Mouse (Mus musculus) left cerebral cortex, postnatal 14 days (tissue): Measurements from ENCODE around the gene Scg2. TPM values are rescaled to one million over a fixed set of nuclear protein-coding genes. Genes with fewer than 3 reads are reported as not detected.
A peak's percentile ranks its signal among the peaks of the same experiment; 100 is the strongest.

Experiments used
- DNase-seq, 2 experiments: peaks; one replicate each; pipeline ENCODE4 v3.0.0; 2021 to 2022; ENCODE audit warnings: low spot score in 2 of 2, mixed read lengths in 1 of 2
- intact Hi-C: fragments of 180-260 bp; cut with DNase I; formaldehyde crosslinking; loops from one replicate; pipeline ENCODE4 v1.15.1; 2025
- long read RNA-seq, 2 experiments: library from polyadenylated mRNA; stranded (forward); transcript quantifications; one replicate each; pipeline ENCODE4 v2.0.0; 2021
- total RNA-seq, 2 experiments: library from RNA; stranded (reverse); gene quantifications; 2 replicates each; pipeline ENCODE4 v1.2.3; 2021

Gene Scg2
- total RNA-seq = 100 to 1,000 TPM; 139 to 165 TPM
- long read RNA-seq, experiment 1, transcript Scg2-202 (3 exons, 2,317 nt) = minor isoform, 74 of 312 reads
- long read RNA-seq, experiment 1, transcript Scg2-201 (2 exons, 2,515 nt) = major isoform, 211 of 312 reads
- long read RNA-seq, experiment 1, partial matches to known transcripts = 2 of 312 reads
- long read RNA-seq, experiment 1, other reads (novel, unspliced or antisense) = 25 of 312 reads
- long read RNA-seq, experiment 2, transcript Scg2-201 (2 exons, 2,515 nt) = major isoform, 130 of 218 reads
- long read RNA-seq, experiment 2, transcript Scg2-202 (3 exons, 2,317 nt) = minor isoform, 73 of 218 reads
- long read RNA-seq, experiment 2, partial matches to known transcripts = 15 of 218 reads
- long read RNA-seq, experiment 2, other reads (novel, unspliced or antisense) = 0 of 218 reads

DNA sequence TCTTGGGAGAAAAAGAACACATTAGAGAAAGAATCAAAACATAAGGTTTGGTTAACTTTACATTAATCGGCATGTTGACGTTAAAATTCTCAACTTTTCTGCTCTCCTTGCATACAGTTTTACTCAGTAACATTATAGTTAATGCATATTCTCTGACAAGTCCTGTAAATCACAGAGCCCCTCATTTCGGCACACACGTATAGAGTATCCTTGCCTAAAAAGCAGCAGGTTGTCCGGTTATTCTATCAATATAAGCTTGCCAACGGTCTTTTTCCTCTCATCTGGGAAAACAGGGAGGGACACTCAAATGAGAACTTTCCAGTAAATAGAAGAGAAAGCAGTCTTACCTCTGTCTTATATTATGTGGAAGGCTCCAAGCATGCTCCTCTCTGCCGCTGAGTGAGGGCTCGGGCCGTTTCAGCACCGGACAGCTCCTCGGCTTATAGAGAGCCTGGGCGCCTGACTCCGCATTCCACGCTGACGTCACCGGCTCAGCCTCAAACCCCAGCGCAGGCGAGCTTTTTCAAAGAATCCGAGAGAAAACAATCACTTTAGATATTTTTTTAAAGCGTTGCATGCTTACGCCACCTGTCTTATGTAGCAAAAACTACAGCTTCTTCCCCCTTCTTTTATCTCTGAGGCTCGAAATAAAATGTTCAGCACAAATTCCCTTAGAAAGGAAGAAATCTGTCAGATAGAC, at the start of gene Scg2:
Scg2 (minus strand) TSS at position 512 of the 700 bp plus-strand sequence.
- intact Hi-C loops = loop anchor here (5.0 to 10.0 kb wide), 5 partner anchors 125 to 697 kb away; no protein-coding TSS in a partner anchor
- DNase-seq = peak; percentile 85 to 86

GRCm38 (mm10) chr1:79485546-79485945, 45.6 kb upstream of the Scg2 start:
- DNase-seq = peak; percentile 11 to 55
- intact Hi-C loops = no loop called here

GRCm38 (mm10) chr1:79470856-79471255, 30.9 kb upstream of the Scg2 start:
- no peak for DNase-seq
- intact Hi-C loops = no loop called here

GRCm38 (mm10) chr1:79469871-79470270, 30.0 kb upstream of the Scg2 start:
- intact Hi-C loops = no loop called here
- DNase-seq = no peak

DNA sequence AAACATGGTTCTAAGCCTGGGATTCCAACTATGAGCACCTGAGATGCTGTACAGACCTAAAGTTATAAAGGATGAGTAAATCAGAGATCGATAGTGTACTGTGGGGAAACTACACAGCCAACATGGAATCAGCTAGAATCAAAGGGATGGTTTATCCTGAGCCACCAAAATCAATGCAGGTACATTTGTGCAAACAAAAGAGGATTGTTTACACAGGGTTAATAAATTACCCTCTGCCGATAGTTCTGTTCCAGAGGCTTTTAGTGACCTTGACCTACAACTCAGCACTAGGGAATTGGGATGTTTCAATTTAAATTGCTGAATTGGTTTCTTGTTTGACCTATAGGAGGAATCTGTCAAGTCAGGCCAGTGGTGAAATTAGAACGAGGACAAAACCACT, 26.7 kb upstream of the Scg2 start:
- intact Hi-C loops = no loop called here
- no peak for DNase-seq

DNA sequence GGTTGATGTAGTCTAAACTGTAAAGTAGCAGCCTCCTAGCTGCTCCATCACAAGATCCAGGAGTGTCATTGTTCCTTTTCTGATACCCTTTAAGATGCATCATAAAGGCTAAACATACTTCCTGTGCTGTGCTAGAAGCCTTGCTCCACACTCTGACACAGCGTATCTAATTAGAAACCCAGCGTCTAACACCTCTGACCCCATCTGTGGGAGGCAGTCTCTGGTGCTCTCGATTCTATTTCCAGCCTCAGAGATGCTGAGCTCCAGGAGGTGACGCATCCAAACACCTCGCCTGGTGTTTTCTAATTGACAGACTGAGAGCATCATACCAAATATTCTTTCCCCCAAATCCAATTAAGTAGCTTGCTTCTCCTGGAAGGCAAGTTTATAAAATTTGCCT, 18.6 kb upstream of the Scg2 start:
- no peak for DNase-seq
- intact Hi-C loops = no loop called here

DNA sequence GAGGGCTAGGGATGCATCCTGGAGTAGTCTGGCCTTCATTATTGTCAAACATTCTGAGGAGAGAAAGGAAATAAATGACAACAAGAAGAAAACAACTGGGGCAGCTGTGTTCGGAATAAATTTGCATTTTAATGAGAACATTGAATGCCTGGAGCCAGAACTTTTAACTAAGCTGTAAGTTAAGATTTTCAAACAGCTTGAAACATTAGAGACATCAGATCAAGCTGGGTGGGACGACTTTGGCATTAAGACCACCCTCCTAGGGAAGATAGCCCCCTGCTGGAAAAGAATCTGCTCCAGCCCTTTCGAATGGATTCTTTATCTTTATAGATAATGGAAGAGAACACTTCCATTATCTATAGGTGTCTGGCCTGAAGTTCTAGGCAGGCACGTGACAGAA, 14.2 kb upstream of the Scg2 start:
- no peak for DNase-seq
- intact Hi-C loops = no loop called here

- DNase-seq = no peak
- intact Hi-C loops = no loop called here
Observed at GRCm38 (mm10) chr1:79452339-79452738, 12.4 kb upstream of the Scg2 start.

- DNase-seq = peak; percentile 22 to 36
- intact Hi-C loops = no loop called here
Observed at GRCm38 (mm10) chr1:79450343-79451021, 10.6 kb upstream of the Scg2 start.

- DNase-seq = no peak
- intact Hi-C loops = loop anchor here (10.0 kb wide), 1 partner anchor 135 kb away; no protein-coding TSS in a partner anchor
Observed at GRCm38 (mm10) chr1:79449943-79450342, 10.0 kb upstream of the Scg2 start.

- no peak for DNase-seq
- intact Hi-C loops = loop anchor here (10.0 kb wide), 1 partner anchor 139 kb away; no protein-coding TSS in a partner anchor
Observed at GRCm38 (mm10) chr1:79445586-79445985, 5.7 kb upstream of the Scg2 start.

DNA sequence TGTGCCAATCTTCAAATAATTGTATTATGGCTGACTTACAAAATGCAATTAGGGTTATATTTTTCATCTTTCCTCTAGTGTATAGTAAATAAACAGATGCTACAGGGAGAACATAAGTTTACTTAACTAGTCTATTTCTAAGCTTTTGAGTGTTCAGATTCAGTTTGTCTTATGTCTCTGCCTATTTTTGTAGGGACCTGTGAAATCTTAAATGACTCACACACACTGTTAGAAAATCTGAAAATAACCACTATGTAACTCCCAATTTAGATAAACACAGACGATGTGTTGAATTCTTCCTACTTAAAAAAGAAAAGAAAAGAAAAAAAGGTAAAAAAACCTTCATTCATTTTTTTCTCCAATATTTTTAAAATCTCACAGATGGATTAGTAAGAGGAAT, 2.2 kb downstream of the Scg2 start:
- intact Hi-C loops = loop anchor here (10.0 kb wide), 3 partner anchors 123 to 573 kb away; no protein-coding TSS in a partner anchor
- DNase-seq = peak in 1 of 2 experiments; percentile 21

DNA sequence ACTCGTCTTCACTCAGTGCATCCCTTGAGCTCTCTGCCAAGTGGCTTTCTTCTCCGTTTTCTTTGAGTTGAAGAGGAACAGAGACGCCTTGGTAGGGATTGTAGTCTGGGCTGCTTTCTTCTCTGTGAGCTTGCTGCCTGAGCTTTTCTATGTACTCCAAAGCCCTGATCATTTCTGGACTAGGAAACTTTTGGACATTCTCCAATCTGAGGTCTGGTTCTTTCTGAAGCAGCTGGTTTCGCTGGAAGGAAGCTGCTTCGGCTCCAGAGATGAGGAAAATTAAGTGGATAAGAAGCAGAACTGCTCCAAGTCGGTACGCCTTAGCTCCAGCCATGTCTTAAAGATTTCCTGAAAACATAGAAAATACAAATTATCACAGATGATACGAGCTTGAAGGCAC, 3.2 kb downstream of the Scg2 start:
- intact Hi-C loops = loop anchor here (10.0 kb wide), 3 partner anchors 122 to 572 kb away; no protein-coding TSS in a partner anchor
- no peak for DNase-seq

GRCm38 (mm10) chr1:79429058-79429457, 10.9 kb downstream of the Scg2 start:
- intact Hi-C loops = no loop called here
- DNase-seq = no peak

DNA sequence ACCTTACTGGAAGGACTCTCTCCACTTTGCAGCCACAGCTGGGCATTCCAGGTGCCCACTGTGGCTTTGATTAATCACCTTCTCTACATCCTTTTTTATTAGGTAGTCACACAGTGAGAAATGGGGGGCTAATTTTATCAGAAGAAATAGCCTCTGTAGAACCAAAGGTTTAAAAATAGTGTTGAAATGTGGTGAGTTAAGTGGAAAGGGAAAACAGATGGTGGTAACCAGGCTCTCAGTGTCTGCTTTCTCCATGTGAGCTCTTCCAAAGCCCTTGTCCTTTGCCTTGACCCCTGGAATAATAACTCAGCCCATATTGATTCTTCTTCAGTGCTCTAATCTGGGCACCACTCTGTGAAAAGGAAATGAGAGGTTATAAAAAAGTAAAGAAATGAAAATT, 24.4 kb downstream of the Scg2 start:
- no peak for DNase-seq
- intact Hi-C loops = no loop called here

GRCm38 (mm10) chr1:79406337-79406942, 33.5 kb downstream of the Scg2 start:
- no peak for DNase-seq

GRCm38 (mm10) chr1:79401090-79402012, 38.6 kb downstream of the Scg2 start:
- intact Hi-C loops = no loop called here

More at GRCm38 (mm10) chr1:79406337-79406942, 33.5 kb downstream of the Scg2 start:
- intact Hi-C loops = no loop called here

GRCm38 (mm10) chr1:79400284-79400683, 39.6 kb downstream of the Scg2 start:
- no peak for DNase-seq
- intact Hi-C loops = no loop called here

More at GRCm38 (mm10) chr1:79401090-79402012, 38.6 kb downstream of the Scg2 start:
- DNase-seq = peak in 1 of 2 experiments; percentile 6
